Mouse (Mus musculus) urinary bladder, adult 2 months (tissue): Measurements from ENCODE around the gene Fam178b. TPM values are rescaled to one million over a fixed set of nuclear protein-coding genes. Genes with fewer than 3 reads are reported as not detected.
A peak's percentile ranks its signal among the peaks of the same experiment; 100 is the strongest.
"Not testable (repeated sequence)": the region's sequence is repeated elsewhere in the genome, so short reads cannot be mapped to it uniquely, and the experiment has no call there.

ENCODE experiments used
- DNase-seq: peaks from one replicate; pipeline ENCODE4 v3.0.0; 2022; ENCODE audit warnings: low spot score
- polyA plus RNA-seq: library from polyadenylated mRNA; depleted of rRNA; stranded (reverse); fragments of >200 nt; gene quantifications from 2 replicates; pipeline ENCODE4 v1.2.3, GENCODE M21; 2012

Fam178b gene
- polyA plus RNA-seq, 1 experiment = 4.3 TPM

DNA sequence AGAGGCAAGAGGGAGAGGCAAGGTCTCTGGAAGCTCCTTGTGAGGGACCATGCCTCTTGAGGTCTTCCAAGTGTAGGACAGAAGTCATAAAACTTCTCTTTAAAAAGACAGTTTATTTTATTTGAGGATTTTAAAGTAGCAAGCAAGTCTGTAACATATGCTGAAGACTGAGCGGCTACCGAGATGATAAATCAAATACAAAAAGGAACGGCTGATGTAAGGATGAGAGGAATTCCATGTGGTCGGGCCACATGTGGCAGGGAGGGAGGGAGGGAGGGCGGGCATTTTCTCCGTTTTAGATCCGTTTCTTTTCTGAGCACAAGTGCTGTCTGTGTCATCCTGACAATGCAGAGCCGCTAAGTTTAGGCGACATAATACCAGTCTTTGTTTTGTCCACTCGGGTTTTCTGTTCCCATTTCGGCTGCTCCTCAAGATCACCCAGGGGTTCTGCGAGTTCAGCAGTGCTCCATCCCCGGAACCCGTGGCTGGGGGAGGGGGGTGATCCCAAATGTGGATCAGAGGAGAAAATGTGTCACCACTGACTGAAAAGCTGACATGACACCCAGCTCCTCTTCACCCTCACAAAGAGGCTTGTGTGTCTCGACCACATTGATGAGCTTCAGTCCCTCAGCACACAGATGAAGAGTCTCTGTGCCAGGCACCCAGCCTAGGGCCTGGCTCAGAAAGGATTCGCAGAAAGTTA lies 10.2 kb downstream of the Fam178b start:
- DNase-seq = no peak

DNA sequence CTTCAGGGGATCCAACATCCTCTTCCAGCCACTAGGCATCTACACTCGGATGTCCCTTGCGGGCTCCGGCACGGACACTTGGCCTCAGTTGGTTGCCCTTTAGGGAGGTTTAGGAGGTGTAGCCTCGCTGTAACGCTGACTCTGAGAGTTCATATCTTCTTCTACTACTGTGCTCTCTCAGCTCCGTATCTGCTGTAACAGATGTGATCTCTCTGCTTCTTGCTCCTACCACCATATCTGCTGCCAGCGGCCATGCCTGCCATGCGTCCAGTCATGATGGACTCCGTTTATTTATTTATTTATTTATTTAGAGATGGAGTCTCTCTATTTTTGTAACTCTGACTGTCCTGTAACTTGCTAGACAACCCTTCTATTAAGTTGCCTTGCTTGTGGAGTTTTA lies 11.7 kb downstream of the Fam178b start:
- DNase-seq = no peak

DNA sequence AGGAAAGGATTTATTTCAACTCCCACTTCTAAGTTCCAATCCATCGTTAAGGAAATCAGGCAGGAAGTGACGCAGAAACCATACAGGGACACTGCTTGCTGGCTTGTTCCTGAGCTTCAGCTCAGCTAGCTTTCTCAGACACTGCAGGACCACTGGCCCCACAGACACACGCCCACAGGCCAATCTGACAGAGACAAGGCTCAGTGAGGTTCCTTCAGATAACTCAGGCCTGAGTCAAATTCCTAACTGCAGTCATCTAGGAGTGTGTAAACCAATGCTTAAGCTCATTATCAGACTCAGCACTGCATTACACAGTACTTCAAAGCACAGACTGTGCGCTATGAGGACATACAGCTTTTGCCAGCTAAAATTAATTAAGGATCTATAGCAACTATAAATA lies 12.7 kb downstream of the Fam178b start:
- no peak for DNase-seq

DNA sequence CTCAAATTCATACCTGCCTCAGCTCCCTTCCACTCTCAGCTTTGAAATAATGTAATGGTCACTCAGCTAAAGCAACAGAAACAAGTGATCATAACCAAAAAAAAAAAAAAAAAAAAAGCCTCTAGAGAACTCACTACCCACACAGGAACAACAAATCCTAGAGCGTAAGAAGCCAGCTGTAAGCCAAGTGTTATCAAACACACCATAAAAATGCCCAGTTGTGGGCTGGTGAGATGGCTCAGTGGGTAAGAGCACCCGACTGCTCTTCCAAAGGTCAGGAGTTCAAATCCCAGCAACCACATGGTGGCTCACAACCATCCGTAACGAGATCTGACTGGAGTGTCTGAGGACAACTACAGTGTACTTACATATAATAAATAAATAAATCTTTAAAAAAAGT lies 15.0 kb downstream of the Fam178b start:
- not testable (repeated sequence) for DNase-seq

DNA sequence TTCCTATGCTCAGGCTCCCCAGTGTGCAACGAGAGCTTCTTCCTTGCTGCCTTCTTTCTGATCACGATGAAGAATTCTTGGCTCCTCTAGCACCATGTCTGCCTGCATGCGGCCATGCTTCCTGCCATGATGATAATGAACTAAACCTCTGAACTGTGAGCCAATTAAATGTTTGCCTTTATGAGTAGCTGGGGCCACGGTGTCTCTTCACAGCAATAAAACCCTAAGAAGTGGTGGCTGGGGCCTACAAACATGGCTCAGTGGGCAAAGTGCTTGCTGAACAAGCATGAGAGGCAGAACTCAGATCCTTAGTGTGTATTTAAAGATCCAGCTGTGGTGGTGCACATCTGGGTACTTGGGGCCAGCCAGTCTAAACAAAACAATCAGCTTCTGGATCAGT lies 17.0 kb downstream of the Fam178b start:
- no peak for DNase-seq

DNA sequence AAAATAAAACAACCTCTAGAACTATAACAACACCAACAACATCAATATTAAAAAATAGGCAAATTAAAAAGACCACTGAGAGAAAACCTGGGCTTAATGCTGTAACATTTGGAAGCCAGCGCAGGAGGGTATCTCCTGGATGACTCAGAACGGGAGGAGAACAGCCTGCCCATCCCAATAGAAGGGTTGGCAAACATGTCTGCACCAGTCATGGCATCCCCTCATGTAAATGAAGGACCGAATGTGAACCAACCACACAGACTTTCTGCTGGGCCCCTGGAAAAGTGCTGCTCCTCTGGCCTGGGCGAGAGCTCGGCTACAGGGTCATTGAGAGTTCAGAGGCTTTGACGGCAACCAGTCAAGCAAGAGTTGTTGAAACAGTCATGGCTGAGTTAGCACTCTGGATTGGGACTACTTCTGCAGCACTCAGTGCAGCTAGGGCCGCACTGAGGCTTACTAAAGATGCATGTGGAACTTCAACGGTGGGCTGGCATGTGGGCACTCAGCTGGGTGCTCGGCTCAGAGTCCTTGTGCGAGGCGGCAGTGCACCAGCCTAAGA lies 17.7 kb downstream of the Fam178b start:
- DNase-seq = no peak

DNA sequence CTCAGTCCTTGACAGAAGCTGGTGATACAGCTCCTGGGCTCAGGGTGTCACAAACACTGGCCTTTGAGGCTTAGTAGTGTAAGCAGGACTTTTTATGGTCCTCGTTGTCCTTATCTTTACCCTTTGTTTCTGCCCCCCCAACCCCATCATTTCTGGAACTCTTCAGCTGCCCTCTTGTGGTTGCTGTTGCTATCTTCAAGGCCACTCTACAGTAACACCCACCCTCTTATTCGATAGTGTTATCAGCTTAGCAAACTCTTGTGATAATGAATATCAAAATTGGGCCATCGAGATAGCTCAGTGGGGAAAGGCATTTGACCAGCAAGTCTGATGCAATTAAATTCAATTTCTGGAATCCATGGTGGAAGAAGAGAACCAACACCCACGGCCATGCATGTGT lies 18.5 kb downstream of the Fam178b start:
- no peak for DNase-seq

DNA sequence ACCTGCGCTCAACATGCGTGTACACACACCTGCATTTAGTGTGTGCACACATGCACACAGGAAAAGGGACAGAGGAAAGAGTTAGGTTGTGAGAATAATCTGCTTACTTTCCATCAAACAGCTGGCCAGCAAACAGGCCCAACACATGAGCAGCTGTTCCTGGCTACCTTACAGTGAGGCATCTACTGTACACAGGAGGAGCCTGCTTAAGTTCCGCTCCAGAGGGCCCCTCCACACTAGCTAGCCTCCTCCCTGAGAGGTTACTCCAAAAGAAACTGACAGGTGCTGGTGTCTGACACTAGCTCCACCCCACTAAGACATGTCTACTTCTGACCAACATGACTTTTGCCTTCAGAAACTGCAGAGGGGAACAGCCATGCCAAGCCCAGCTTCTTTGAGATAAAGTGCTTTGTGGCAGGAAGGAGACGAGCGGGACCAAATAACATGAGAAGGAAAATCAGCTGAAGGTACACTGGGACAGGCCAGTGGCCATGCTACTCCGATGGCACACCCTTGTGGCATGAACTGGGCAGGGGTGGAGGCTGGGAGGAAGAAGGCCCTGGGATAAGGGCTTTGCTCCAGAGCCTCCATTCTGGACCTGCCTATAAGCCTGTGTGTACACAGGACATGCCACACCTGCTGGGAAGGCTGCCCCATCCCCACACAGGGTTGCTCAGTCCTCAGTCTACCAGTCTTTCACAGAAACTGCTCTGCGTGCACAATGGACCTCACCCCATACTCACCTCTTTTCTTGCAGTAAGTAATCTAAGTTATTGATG lies 24.2 kb downstream of the Fam178b start:
- no peak for DNase-seq

DNA sequence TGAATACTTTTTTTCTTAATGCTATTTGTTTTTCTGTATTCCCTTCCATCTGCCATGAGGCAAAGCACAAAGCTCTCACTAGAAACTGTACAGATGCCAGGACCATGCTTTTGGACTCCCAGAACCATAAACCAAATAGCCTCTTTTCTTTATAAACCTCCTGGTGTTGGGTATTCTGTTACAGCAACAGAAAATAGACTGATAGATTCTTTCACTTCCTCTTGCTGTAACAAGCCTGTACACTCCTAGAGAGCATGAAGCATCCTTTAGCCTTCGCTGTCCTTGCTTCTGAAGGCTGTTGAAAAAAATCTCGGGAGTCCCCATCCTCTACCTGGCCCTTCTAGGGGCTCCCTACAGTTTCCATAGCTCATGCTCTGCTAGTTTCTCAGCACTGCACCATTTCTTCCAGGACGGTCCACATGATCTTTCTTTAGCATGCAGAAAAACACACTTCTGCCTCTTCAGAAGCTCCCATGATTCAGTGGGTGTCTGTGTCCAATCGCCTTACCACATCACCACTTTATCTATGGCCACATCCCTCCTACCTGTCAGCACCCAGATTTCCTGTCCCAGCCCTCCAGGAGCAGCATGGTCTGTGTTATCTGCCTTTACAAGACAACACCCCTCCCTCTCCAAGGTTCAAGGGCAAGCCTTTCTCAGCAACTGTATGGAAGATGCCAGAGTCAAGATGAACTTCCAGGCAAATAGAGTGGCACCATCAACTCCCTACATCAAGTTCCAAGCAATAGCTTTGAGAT lies 25.1 kb downstream of the Fam178b start:
- no peak for DNase-seq

DNA sequence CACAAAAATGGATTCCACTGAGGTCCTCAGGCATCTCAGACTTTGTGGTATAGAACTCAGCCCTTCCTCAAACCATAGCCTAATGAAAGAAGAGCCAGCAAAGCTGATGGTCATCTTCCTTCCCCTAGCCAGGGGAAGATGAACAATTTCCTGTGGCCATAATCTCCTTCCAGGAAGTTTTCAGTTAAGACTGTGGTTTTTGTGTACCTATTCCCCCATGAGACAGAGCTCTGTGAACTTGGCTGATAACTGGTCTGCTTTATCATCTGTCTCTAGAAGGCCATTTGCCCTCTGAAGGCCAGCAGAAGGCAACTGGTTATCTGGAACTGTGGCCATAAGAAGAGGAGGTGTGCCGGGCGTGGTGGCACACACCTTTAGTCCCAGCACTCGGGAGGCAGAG lies 26.8 kb downstream of the Fam178b start:
- DNase-seq = no peak

DNA sequence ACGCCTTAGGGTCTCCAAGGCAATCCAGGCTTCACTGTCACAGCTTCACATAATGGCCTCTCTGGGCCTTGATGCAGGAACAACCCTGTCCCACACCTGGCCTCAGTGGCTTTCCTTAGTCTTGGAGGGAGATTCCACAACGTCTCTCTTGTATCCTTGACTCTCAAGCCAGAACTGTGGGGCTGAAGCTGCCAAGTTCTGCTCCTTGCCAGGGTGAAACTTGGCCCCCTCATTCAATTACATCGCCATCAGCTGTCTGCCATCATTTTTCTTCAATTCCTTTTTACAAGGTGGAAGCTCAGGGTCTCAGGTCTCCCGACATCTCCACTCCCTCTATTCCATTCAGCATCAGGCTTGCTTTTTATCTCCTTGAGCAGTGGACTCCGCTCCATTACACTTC lies 27.9 kb downstream of the Fam178b start:
- DNase-seq = no peak

DNA sequence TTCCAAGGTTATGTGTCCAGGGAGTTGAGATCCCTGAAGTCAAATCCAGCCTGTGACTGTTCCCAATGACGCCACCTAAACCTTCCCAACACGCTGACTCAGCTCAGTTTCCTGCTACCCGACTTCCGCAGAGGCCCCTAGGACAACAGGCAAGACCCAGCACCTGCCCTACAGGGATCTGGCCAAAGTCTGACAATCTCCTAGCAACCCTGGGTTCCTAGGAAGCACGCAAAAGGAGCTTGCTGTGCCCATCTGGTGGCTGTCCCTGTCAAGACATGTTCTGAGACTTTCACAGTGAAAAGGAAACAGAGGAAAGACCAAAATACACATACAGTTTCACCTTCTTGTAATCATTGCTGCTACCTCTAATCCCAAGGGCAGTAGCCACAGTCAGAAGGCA lies 35.4 kb downstream of the Fam178b start:
- DNase-seq = no peak

DNA sequence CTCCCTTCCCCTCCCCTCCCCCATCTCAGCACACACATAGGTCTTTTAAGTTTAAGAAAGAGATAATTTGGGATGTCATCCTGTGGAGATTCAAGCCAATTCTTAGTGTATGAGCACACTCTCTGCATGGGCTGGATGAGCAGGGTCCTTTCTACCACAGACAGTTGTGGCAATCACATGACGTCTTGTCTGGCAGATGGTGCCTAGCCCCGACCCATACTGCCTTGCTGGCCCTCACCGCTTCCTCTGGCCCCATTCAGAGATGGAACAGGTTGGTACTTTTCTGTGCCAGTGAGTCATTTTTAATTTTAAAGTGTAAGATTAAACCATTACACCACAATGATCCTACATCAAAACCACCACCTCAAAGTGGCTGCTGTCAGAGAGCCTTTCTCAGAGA lies 36.7 kb downstream of the Fam178b start:
- DNase-seq = no peak

DNA sequence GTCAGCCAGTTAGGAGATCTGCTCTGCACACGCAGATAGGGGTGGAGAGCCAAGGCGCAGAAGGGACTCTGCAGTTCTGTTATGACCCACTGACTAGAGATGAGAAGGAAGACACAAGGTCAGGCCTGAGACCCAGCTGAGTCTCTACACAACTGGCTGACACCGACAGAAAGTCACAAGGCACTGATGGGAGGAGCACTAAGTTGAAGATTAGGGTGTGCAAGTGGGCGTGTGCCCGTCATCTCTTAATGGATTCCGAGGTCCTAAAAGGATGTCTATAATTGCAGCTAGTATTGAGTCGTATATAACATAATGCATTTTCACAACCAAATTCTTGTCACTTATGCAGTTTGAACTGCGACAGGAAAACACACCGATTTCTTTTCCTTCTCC lies 38.4 kb downstream of the Fam178b start:
- DNase-seq = no peak

DNA sequence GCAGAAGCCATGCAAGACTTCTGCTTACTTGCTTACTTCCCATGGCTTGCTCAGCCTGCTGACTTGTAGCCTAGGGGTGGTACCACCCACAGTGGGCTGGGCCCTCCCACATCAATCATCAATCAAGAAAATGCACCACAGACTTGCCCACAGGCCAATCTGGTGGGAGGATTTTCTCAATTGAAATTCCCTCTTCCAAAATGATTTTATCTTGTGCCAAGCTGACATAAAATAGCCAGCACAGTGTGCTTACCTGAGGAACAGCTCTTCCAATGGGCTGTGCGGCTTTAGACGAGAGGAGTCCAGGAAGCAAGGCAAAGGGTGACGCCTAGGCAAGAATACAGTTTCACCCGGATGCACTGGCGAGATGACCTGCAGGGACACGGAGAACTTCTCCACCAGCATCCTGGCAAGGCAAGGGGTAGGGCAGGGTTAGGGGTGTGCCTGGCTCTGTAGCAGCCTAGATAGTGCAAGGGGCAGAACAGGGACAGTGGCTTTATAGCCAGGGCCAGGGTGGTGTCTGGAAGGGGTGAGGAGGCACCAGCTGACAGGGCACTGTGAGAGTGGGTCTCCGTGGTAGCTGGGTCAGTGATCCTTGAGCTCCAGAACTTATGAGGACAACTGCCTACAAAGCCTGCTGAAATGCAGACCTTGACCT lies 38.9 kb downstream of the Fam178b start:
- no peak for DNase-seq

DNA sequence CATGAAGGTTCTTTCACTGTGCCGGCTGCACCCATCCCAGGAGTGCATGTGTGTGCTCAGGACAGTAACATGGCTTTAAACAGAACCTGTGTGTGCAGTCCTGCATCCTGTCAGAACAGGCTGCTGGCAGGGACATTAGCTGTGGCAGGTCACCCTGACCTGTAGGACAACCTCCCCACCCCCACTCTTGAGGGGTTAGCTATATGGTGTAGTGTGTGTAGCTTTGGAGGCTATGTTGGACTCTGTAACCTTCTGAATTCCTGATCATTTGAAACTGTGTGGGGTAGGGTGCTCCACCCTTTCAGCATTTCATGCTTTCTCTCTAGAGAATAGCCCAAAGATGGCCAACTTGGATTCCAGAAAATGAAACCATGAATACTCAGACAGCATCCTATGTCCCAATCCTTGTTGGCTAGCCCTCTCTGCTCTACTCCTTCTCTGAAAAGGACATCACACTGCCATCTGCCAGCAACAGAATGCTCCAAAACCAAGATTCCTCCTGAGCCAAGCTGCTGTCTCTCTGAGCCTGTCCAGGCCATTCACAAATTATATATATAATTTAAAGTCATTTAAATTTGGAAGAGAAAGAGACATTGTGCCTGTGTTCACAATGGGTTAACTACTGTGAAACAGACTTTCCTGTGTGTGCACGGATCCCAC lies 47.0 kb downstream of the Fam178b start:
- DNase-seq = no peak

DNA sequence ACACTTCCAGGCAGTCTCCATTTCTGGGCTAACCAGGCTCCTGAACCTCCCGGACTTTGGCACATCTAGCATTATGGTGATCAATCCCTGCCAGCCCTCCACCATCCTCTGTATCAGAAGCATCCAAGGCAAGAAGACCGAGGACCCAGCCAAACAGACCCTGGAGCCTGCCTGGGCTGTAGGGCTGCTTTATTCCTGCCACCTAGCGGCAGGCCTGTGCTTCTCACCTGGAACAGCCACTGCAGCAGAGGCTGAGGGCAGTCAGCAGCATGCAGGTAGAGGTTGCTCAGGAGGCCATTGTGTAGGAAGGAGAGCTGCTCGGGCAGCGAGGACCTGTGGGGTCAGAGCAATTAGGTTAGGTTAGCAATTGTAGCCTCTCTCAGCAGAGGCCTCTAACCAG lies 48.0 kb downstream of the Fam178b start:
- DNase-seq = peak; percentile 49

DNA sequence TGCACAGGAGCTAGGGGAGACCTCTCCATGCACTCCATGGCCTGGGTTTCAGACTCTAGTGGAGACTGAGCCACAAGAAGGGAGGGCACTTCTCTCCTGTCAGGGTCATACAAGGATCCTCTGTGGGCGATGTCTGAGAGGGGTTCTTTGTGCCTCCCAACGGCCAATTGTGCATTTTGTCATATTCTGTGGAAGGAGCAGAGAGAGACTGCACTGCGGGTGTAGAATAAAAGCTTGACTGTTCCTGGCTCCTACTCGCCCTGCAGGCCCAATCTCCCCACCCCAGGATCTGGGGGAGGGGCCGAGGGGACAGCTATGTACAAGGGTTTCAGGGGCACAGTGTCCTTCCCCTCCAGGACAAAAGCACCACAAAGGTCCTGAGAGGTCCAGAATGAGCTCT lies 49.1 kb downstream of the Fam178b start:
- DNase-seq = no peak

DNA sequence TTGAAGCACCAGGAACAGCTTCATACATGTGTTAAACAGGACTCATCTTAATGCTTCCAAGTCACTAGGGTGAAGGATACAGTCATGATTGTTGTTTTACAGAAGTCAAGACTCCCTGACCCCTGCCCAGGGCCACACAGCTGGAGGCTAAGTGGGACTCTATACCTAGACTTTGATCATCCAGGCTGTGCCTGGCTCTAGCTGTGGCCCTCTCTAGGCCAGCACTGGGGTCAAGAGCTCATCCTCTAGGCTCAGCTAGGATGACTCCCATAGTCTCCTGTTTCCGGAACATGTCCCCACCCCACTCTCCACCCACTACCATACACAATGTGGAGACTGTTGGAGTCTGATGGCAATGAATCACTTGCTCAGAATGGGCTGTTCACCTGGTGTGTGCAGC lies 50.1 kb downstream of the Fam178b start:
- DNase-seq = no peak

DNA sequence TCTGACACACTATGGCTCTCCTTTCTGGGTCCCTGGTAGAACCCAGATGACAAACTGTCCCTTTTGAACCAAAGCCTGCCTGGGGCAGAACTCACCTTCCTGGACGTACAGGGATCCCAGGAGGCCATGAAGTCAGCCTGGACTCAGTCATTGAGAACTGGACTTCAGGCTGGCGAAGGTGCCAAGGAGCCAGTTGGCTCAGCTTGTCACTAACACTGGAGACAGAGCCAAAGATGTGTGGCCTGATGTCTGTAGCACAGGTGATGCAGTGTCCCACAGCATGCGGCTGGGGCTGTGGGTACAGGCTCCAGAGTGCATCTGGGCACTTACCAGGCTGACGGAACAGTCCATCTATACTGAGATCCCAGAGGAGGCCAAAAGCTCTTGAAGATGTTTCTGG lies 50.9 kb downstream of the Fam178b start:
- no peak for DNase-seq

DNA sequence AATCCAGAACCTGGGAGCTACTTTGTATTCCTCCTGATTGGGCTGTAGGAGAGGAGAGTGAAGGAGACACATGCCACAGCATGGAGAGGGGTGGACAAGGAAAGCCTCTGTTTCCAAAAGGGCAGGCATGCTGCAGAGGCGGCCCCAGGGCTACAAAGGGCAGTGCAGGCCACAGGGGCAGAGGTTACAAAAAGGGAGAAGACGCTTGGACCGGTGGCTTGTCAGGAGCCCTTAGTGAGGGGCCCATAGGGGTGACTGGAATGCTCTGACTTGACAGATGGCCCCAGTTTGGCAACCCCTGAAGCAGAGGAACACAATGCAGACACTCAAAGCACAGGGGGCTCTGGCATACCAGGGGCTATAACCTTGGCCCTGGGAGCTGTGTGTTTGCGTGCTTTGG lies 51.6 kb downstream of the Fam178b start:
- no peak for DNase-seq
